Mouse (Mus musculus): ENCODE measurements around the gene Gm13277.
"Not testable (repeated sequence)": the region's sequence is repeated elsewhere in the genome, so short reads cannot be mapped to it uniquely, and the experiment has no call there.

Gm13277 gene

DNA sequence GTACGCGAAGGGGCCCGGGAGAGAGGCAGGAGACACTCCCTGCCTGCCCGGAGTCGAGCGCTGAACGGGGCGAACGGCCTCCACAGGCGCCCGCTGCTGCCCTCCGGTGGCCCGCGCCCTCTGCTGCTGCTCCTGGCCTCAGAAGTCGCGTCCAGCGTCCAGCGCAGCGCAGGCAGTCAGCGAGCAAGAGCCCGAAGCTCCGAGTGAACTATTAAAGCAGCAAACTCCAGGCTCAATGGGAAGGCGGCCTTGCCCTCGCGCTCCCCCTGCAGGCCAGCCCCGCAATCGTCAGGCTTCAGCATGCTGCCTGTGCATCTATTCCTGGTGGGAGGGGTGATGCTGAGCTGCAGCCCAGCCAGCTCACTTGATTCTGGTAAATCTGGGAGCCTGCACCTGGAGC, 3.0 kb upstream of the Gm13277 start, which contains the start of gene Gm13276:
Gm13276 (plus strand) TSS at position 301 of the 400 bp plus-strand sequence.
- not testable (repeated sequence) for DNase-seq (ENCODE audit: low read depth)

DNA sequence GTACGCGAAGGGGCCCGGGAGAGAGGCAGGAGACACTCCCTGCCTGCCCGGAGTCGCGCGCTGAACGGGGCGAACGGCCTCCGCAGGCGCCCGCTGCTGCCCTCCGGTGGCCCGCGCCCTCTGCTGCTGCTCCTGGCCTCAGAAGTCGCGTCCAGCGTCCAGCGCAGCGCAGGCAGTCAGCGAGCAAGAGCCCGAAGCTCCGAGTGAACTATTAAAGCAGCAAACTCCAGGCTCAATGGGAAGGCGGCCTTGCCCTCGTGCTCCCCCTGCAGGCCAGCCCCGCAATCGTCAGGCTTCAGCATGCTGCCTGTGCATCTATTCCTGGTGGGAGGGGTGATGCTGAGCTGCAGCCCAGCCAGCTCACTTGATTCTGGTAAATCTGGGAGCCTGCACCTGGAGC, 2.8 kb downstream of the Gm13277 start, which contains the start of gene Gm13278:
Gm13278 (plus strand) TSS at position 301 of the 400 bp plus-strand sequence.
- DNase-seq (ENCODE audit: low read depth): not testable (repeated sequence)

DNA sequence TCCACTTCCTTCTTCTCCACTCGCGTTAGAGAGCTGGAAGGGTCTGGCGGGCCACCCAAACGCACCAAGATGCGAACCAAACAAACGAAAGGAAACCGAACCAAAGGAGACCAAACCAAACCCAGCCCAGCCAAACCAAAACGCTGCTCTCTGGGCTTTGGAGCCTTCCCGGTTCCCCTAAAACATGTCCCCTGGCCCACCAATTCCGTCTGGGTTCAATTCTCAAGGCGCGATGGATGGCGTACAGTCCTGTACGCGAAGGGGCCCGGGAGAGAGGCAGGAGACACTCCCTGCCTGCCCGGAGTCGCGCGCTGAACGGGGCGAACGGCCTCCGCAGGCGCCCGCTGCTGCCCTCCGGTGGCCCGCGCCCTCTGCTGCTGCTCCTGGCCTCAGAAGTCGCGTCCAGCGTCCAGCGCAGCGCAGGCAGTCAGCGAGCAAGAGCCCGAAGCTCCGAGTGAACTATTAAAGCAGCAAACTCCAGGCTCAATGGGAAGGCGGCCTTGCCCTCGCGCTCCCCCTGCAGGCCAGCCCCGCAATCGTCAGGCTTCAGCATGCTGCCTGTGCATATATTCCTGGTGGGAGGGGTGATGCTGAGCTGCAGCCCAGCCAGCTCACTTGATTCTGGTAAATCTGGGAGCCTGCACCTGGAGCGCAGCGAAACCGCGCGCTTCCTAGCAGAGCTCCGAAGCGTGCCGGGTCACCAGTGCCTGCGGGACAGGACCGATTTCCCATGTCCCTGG, 5.7 kb downstream of the Gm13277 start, which contains the start of gene Gm13275:
Gm13275 (plus strand) TSS at position 552 of the 740 bp plus-strand sequence.
- DNase-seq (ENCODE audit: low read depth): not testable (repeated sequence)

DNA sequence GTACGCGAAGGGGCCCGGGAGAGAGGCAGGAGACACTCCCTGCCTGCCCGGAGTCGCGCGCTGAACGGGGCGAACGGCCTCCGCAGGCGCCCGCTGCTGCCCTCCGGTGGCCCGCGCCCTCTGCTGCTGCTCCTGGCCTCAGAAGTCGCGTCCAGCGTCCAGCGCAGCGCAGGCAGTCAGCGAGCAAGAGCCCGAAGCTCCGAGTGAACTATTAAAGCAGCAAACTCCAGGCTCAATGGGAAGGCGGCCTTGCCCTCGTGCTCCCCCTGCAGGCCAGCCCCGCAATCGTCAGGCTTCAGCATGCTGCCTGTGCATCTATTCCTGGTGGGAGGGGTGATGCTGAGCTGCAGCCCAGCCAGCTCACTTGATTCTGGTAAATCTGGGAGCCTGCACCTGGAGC, 8.7 kb downstream of the Gm13277 start, which contains the start of gene Gm13279:
Gm13279 (plus strand) TSS at position 301 of the 400 bp plus-strand sequence.
- DNase-seq (ENCODE audit: low read depth): not testable (repeated sequence)

DNA sequence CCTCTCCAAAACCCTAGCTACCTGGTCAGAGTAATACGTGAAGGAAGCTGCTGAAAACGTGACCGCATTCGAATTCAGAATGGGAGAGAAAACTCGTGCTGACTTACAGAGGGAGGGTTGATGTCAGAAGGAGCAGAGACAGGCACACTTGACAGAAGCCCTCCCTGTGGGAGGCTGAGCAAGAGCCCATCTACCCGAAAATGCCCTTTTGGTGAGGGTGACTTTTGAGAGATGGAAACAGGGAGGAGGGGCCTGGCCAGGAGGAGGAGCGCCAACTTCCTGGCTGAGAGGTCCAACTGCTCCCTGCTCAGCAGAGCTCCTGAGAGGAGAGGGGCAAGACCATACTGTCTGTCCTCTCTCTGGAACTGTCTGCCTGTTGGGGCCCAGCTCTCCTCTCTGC, 10.9 kb downstream of the Gm13277 start, which contains the start of gene Gm13285:
Gm13285 (plus strand) TSS at position 301 of the 400 bp plus-strand sequence.
- DNase-seq (ENCODE audit: low read depth): not testable (repeated sequence)

DNA sequence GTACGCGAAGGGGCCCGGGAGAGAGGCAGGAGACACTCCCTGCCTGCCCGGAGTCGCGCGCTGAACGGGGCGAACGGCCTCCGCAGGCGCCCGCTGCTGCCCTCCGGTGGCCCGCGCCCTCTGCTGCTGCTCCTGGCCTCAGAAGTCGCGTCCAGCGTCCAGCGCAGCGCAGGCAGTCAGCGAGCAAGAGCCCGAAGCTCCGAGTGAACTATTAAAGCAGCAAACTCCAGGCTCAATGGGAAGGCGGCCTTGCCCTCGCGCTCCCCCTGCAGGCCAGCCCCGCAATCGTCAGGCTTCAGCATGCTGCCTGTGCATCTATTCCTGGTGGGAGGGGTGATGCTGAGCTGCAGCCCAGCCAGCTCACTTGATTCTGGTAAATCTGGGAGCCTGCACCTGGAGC, 14.5 kb downstream of the Gm13277 start, which contains the start of gene Gm13287:
Gm13287 (plus strand) TSS at position 301 of the 400 bp plus-strand sequence.
- DNase-seq (ENCODE audit: low read depth): not testable (repeated sequence)

DNA sequence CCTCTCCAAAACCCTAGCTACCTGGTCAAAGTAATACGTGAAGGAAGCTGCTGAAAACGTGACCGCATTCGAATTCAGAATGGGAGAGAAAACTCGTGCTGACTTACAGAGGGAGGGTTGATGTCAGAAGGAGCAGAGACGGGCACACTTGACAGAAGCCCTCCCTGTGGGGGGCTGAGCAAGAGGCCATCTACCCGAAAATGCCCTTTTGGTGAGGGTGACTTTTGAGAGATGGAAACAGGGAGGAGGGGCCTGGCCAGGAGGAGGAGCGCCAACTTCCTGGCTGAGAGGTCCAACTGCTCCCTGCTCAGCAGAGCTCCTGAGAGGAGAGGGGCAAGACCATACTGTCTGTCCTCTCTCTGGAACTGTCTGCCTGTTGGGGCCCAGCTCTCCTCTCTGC, 16.8 kb downstream of the Gm13277 start, which contains the start of gene Gm13288:
Gm13288 (plus strand) TSS at position 301 of the 400 bp plus-strand sequence.
- not testable (repeated sequence) for DNase-seq (ENCODE audit: low read depth)

DNA sequence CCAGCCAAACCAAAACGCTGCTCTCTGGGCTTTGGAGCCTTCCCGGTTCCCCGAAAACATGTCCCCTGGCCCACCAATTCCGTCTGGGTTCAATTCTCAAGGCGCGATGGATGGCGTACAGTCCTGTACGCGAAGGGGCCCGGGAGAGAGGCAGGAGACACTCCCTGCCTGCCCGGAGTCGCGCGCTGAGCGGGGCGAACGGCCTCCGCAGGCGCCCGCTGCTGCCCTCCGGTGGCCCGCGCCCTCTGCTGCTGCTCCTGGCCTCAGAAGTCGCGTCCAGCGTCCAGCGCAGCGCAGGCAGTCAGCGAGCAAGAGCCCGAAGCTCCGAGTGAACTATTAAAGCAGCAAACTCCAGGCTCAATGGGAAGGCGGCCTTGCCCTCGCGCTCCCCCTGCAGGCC, 17.3 kb downstream of the Gm13277 start:
- DNase-seq (ENCODE audit: low read depth): not testable (repeated sequence)

DNA sequence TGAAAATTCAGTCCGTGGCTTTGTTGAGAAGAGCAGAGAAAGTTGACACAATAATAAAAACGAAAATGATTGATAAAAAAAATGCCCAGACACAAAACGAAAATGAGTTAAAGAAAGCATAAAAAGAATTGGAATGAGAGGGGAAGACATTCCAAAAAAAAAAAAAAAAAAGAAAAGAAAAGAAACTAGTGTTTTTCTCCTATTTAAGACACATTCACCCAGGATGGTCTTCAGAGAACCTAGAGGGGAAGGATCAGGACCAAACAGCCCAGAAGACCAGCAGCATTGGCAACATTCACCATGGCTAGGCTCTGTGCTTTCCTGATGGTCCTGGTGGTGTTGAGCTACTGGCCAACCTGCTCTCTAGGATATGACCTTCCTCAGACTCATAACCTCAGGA, 27.5 kb downstream of the Gm13277 start, which contains the start of gene Ifna7:
Ifna7 (plus strand) TSS at position 301 of the 400 bp plus-strand sequence.
- no peak for DNase-seq (ENCODE audit: low read depth)

DNA sequence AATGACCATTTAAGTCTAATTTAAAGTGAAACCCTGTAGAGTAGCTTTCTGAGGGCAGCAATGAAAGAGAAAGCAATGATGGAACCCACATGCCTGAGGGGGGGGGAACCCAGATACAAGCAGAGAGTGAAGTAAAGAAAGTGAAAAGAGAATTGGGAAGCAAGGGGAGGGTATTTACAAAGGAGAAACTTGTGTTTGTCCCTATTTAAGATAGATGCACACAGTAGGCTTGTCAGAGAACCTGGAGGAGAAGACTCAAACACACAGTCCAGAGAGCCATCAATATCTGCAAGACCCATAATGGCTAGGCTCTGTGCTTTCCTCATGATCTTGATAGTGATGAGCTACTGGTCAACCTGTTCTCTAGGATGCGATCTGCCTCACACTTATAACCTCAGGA, 31.2 kb downstream of the Gm13277 start, which contains the start of gene Ifna11:
Ifna11 (plus strand) TSS at position 301 of the 400 bp plus-strand sequence.
- no peak for DNase-seq (ENCODE audit: low read depth)

DNA sequence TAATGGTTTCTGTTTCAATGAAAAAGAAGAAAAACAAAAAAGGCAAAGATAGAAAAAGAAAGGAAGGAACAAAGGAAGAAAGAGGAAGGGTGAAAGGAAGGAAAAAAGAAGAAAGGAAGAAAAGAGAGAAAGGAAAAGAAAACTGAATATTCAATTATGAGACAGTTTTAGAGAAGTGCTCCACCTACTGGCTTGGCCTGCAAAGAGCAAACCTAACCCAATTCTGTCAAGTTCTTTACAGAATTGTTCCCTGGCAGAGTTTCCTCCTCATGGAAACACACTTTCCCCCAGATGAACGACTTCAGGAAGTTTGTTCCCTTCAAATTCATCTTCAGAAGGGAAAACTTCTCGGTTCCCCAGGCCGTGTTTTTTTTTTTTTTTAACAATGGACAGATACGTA, 34.6 kb downstream of the Gm13277 start:
- no peak for DNase-seq (ENCODE audit: low read depth)

DNA sequence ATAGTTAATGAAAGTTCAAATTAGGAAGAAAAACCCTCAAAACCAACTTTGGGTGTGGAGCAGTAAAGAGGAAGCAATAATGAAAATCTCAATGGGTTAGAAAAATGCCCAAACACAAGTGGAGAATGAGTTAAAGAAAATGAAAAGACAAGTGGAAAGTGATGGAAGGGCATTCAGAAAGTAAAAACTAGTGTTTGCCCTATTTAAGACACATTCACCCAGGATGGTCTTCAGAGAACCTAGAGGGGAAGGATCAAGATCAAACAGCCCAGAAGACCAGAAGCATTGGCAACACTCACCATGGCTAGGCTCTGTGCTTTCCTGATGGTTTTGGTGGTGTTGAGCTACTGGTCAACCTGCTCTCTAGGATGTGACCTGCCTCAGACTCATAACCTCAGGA, 38.7 kb downstream of the Gm13277 start, which contains the start of gene Ifna6:
Ifna6 (plus strand) TSS at position 301 of the 400 bp plus-strand sequence.
- not testable (repeated sequence) for DNase-seq (ENCODE audit: low read depth)

DNA sequence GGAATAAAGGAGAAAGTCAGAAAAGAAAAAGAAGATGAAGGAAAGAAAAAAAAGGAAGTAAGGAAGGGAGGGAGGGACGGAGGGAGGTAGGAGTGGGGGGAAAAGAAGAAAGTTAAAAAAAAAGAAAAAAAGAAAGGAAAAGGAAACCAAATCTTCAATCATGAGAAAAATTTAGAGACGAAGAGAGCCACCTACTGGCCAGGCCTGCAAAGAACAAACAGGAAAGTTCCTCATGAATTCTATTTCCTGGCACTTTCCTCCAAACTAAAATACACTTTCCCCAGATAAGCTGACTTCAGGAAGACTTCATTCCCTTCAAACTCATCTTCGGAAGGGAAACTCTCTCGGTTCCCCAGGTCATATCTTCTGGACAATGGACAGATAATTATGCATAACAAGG, 42.1 kb downstream of the Gm13277 start:
- DNase-seq (ENCODE audit: low read depth): no peak

DNA sequence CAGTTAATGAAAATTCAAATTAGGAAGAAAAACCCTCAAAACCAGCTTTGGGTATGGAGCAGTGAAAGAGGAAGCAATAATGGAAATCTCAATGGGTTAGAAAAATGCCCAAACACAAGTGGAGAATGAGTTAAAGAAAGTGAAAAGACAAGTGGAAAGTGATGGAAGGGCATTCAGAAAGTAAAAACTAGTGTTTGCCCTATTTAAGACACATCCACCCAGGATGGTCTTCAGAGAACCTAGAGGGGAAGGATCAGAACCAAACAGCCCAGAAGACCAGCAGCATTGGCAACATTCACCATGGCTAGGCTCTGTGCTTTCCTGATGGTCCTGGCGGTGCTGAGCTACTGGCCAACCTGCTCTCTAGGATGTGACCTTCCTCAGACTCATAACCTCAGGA, 46.8 kb downstream of the Gm13277 start, which contains the start of gene Ifna5:
Ifna5 (plus strand) TSS at position 301 of the 400 bp plus-strand sequence.
- not testable (repeated sequence) for DNase-seq (ENCODE audit: low read depth)
